Mouse (Mus musculus) left cerebral cortex, adult 8-10 months (tissue): ENCODE results near the gene Slc43a2. TPM values are rescaled to one million over a fixed set of nuclear protein-coding genes. Genes with fewer than 3 reads are reported as not detected.
"Not testable (repeated sequence)": the region's sequence is repeated elsewhere in the genome, so short reads cannot be mapped to it uniquely, and the experiment has no call there.

Source experiments
- DNase-seq, 2 experiments: peaks; one replicate each; pipeline ENCODE4 v3.0.0; 2022; ENCODE audit warnings: low spot score in 2 of 2
- microRNA-seq, 2 experiments: library from miRNA; unstranded; fragments of <30 nt; microRNA quantifications; one replicate each; pipeline ENCODE4 v1.2.0; 2022
- total RNA-seq, 4 experiments: library from RNA; stranded (reverse); gene quantifications; 2 replicates each; pipeline ENCODE4 v1.2.4; 2022

Gene Slc43a2
- total RNA-seq, 4 experiments from 2014 or later: 45.5 to 58.2 (median 52.2) TPM

GRCm38 (mm10) chr11:75599802-75600201, 68.3 kb downstream of the Slc43a2 start:
- not testable (repeated sequence) for DNase-seq

- DNase-seq: no peak
Measured at GRCm38 (mm10) chr11:75604826-75605225, 73.3 kb downstream of the Slc43a2 start.

- no peak for DNase-seq
Measured at GRCm38 (mm10) chr11:75605318-75605717, 73.8 kb downstream of the Slc43a2 start.

GRCm38 (mm10) chr11:75608776-75609175, 77.3 kb downstream of the Slc43a2 start:
- no peak for DNase-seq

- no peak for DNase-seq
Measured at GRCm38 (mm10) chr11:75610021-75610420, 78.5 kb downstream of the Slc43a2 start.

- no peak for DNase-seq
Measured at GRCm38 (mm10) chr11:75614769-75615168, 83.3 kb downstream of the Slc43a2 start.

GRCm38 (mm10) chr11:75615556-75615955, 84.1 kb downstream of the Slc43a2 start:
- DNase-seq: no peak

GRCm38 (mm10) chr11:75619133-75619532, 87.6 kb downstream of the Slc43a2 start:
- no peak for DNase-seq

GRCm38 (mm10) chr11:75620136-75620780, 88.8 kb downstream of the Slc43a2 start:
- DNase-seq: peak in 1 of 2 experiments; percentile 63

- no peak for DNase-seq
Measured at GRCm38 (mm10) chr11:75621426-75621825, 89.9 kb downstream of the Slc43a2 start.

- no peak for DNase-seq
Measured at GRCm38 (mm10) chr11:75622588-75623329, 91.3 kb downstream of the Slc43a2 start.

- no peak for DNase-seq
Measured at GRCm38 (mm10) chr11:75624102-75624554, 92.6 kb downstream of the Slc43a2 start.

GRCm38 (mm10) chr11:75625820-75626219, 94.3 kb downstream of the Slc43a2 start:
- DNase-seq: no peak

Small RNA genes within 50 kb of the gene (microRNA-seq; reads per million reads assigned to microRNA genes)
- gene Mir3971: 0 reads per million in 2 experiments

Other genes starting within 250 kb of the Slc43a2 start
- gene Rpa1, start 183.4 kb upstream of the Slc43a2 start, total RNA-seq: 10 to 100 TPM; 47.5 to 51.4 (median 50.2) TPM
- gene Smyd4, start 183.3 kb upstream of the Slc43a2 start, total RNA-seq: 10 to 100 TPM; 13.9 to 22.5 (median 18.1) TPM
- gene Serpinf1, start 109.0 kb upstream of the Slc43a2 start, total RNA-seq: 10 to 100 TPM in 2 of 4 experiments, 1 to 10 TPM in 2; 8.5 to 17.8 (median 11.3) TPM
- gene Serpinf2, start 92.1 kb upstream of the Slc43a2 start, total RNA-seq: under 1 TPM in 3 of 4 experiments, not detected in 1; 0.27 to 0.84 (median 0.43) TPM
- gene Wdr81, start 77.0 kb upstream of the Slc43a2 start, total RNA-seq: 10 to 100 TPM; 20.2 to 22.5 (median 22.0) TPM
- gene Tlcd2, start 70.0 kb upstream of the Slc43a2 start, total RNA-seq: under 1 TPM; 0.62 to 0.99 (median 0.82) TPM
- 100 to 1,000 TPM; 138 to 159 (median 149) TPM for gene Prpf8, start 44.9 kb upstream of the Slc43a2 start, total RNA-seq
- gene Rilp, start 21.6 kb upstream of the Slc43a2 start, total RNA-seq: 1 to 10 TPM; 1.7 to 2.4 (median 2.1) TPM
- gene Scarf1, start 18.2 kb upstream of the Slc43a2 start, total RNA-seq: 1 to 10 TPM; 1.6 to 1.9 (median 1.7) TPM
- gene Pitpna, start 56.4 kb downstream of the Slc43a2 start, total RNA-seq: 100 to 1,000 TPM; 300 to 319 (median 307) TPM
- 10 to 100 TPM; 41.3 to 43.5 (median 42.5) TPM for gene Inpp5k, start 99.3 kb downstream of the Slc43a2 start, total RNA-seq
- gene Myo1c, start 118.8 kb downstream of the Slc43a2 start, total RNA-seq: 10 to 100 TPM; 18.2 to 27.0 (median 21.2) TPM
- 100 to 1,000 TPM; 108 to 117 (median 112) TPM for gene Crk, start 147.6 kb downstream of the Slc43a2 start, total RNA-seq
- gene Ywhae, start 201.2 kb downstream of the Slc43a2 start, total RNA-seq: 1,000 to 10,000 TPM; 1,072 to 1,190 (median 1,127) TPM